Mouse (Mus musculus): ENCODE measurements around the gene Cir1.

The Cir1 gene

GRCm38 (mm10) chr2:73312152-73313116 is at the start of gene Cir1, which contains the start of gene Scrn3:
Gene Cir1 (minus strand): TSS chr2:73312701.
Gene Scrn3 (plus strand): TSS chr2:73312601.
- DNase-seq (ENCODE audit: low spot score in 2 of 2), result peak; percentile 96 to 97

- no peak for DNase-seq (ENCODE audit: low spot score in 2 of 2)
Observed at GRCm38 (mm10) chr2:73360536-73360935, 48.0 kb upstream of the Cir1 start.

- peak; percentile 51 to 71 for DNase-seq (ENCODE audit: low spot score in 2 of 2)
Observed at GRCm38 (mm10) chr2:73359941-73360340, 47.4 kb upstream of the Cir1 start.

- no peak for DNase-seq (ENCODE audit: low spot score in 2 of 2)
Observed at GRCm38 (mm10) chr2:73357004-73357403, 44.5 kb upstream of the Cir1 start.

GRCm38 (mm10) chr2:73351927-73352374 is 39.5 kb upstream of the Cir1 start:
- no peak for DNase-seq (ENCODE audit: low spot score in 2 of 2)

- DNase-seq (ENCODE audit: low spot score in 2 of 2), result no peak
Observed at GRCm38 (mm10) chr2:73351496-73351895, 39.0 kb upstream of the Cir1 start.

- no peak for DNase-seq (ENCODE audit: low spot score in 2 of 2)
Observed at GRCm38 (mm10) chr2:73348221-73348620, 35.7 kb upstream of the Cir1 start.

- DNase-seq (ENCODE audit: low spot score in 2 of 2), result no peak
Observed at GRCm38 (mm10) chr2:73347766-73348165, 35.3 kb upstream of the Cir1 start.

GRCm38 (mm10) chr2:73347136-73347535 is 34.6 kb upstream of the Cir1 start:
- no peak for DNase-seq (ENCODE audit: low spot score in 2 of 2)

- no peak for DNase-seq (ENCODE audit: low spot score in 2 of 2)
Observed at GRCm38 (mm10) chr2:73346345-73347086, 34.0 kb upstream of the Cir1 start.

- no peak for DNase-seq (ENCODE audit: low spot score in 2 of 2)
Observed at GRCm38 (mm10) chr2:73345204-73345603, 32.7 kb upstream of the Cir1 start.

GRCm38 (mm10) chr2:73343701-73344100 is 31.2 kb upstream of the Cir1 start:
- DNase-seq (ENCODE audit: low spot score in 2 of 2), result no peak

- no peak for DNase-seq (ENCODE audit: low spot score in 2 of 2)
Observed at GRCm38 (mm10) chr2:73338415-73338814, 25.9 kb upstream of the Cir1 start.

GRCm38 (mm10) chr2:73335949-73336348 is 23.4 kb upstream of the Cir1 start:
- no peak for DNase-seq (ENCODE audit: low spot score in 2 of 2)

GRCm38 (mm10) chr2:73325871-73326270 is 13.4 kb upstream of the Cir1 start:
- DNase-seq (ENCODE audit: low spot score in 2 of 2), result no peak

- DNase-seq (ENCODE audit: low spot score in 2 of 2), result no peak
Observed at GRCm38 (mm10) chr2:73322991-73323390, 10.5 kb upstream of the Cir1 start.

- no peak for DNase-seq (ENCODE audit: low spot score in 2 of 2)
Observed at GRCm38 (mm10) chr2:73319218-73319617, 6.7 kb upstream of the Cir1 start.

GRCm38 (mm10) chr2:73317426-73317825 is 4.9 kb upstream of the Cir1 start:
- DNase-seq (ENCODE audit: low spot score in 2 of 2), result no peak

- DNase-seq (ENCODE audit: low spot score in 2 of 2), result no peak
Observed at GRCm38 (mm10) chr2:73314311-73314710, 1.8 kb upstream of the Cir1 start.

GRCm38 (mm10) chr2:73313117-73313501 is 608 bp upstream of the Cir1 start:
- peak; percentile 20 to 47 for DNase-seq (ENCODE audit: low spot score in 2 of 2)

GRCm38 (mm10) chr2:73306006-73306405 is 6.5 kb downstream of the Cir1 start:
- no peak for DNase-seq (ENCODE audit: low spot score in 2 of 2)

- DNase-seq (ENCODE audit: low spot score in 2 of 2), result no peak
Observed at GRCm38 (mm10) chr2:73304506-73304905, 8.0 kb downstream of the Cir1 start.

- no peak for DNase-seq (ENCODE audit: low spot score in 2 of 2)
Observed at GRCm38 (mm10) chr2:73302722-73303121, 9.8 kb downstream of the Cir1 start.
